Mouse (Mus musculus): ENCODE measurements around the gene Nop2. TPM values are rescaled to one million over a fixed set of nuclear protein-coding genes. Genes with fewer than 3 reads are reported as not detected.

The Nop2 gene
- polyA plus RNA-seq (2012; rRNA removed), result 6.5 and 7.8 TPM in 2 replicates

DNA sequence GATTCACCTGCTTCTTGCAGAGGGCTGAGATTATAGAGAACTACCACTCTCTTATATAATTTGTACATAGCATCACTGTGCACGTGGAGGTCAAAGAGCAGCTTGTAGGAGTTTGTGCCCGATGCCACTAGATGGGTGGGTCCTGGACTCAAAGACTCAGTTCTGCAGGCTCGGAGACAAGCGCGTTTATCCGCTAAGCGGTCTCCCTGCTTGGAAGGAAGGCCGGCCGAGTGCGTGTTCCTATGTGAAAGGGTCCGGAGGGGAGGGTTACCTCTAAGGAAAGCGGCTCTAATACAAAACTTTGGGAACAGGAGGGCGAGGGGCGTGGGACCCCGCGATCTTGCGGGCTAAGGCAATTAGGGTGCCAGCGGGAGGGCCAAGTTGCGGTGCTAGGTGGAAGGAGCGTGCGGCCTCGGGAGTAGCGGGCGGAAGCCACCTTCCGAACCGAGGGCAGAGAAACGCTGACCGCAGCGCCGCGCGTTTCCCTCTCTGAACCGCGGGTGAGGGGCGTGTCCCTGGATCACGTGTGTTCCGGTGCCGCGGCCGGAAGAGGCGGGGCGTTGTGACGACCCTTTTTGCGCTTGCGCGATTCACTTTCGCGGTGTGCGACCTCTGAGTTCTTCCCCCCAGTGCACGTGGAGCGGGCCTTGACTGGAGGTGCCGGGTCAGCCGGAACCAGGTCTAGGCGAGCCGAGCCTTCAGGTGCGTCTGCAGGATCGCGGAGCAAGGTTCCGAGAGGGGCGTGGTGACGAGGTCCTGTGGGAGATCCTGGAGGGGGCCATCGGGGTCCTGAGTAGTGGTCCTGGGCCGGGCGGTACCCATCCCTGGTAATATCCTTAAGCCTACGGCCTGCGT, at the start of gene Nop2:
TSS of gene Nop2 (plus strand) at position 608 of the 855 bp plus-strand sequence.
- Histone ChIP-seq H3K27me3 (ENCODE audit: control insufficient read depth, insufficient read depth, low read length) (no peaks in the 10 kb centered on the region), H3K4me3 (ENCODE audit: low read depth, low read length) (peak within 1 kb of the TSS; percentile 77), H3K27ac (ENCODE audit: insufficient read depth, low read depth, low read length) (peak within 1 kb of the TSS; percentile 96), H3K4me1 (ENCODE audit: control insufficient read depth, insufficient read depth, insufficient read length, low read length) (no peaks in the 10 kb centered on the region; the same call in 1 of the 2 replicates), H3K36me3 (ENCODE audit: control insufficient read depth, insufficient read depth, low read length) (peaks cover 32% of the 10 kb centered on the region)
- TF ChIP-seq CTCF (IDR thresholded peaks at IDR 0.05; ENCODE audit: extremely low read depth, insufficient read length, insufficient replicate concordance, low read depth, low read length) (no peak), POLR2A (IDR thresholded peaks at IDR 0.05; ENCODE audit: low read depth, low read length) (peak; percentile 54)
- under 1% methylated on average over 65 of the region's 66 CpGs for WGBS

DNA sequence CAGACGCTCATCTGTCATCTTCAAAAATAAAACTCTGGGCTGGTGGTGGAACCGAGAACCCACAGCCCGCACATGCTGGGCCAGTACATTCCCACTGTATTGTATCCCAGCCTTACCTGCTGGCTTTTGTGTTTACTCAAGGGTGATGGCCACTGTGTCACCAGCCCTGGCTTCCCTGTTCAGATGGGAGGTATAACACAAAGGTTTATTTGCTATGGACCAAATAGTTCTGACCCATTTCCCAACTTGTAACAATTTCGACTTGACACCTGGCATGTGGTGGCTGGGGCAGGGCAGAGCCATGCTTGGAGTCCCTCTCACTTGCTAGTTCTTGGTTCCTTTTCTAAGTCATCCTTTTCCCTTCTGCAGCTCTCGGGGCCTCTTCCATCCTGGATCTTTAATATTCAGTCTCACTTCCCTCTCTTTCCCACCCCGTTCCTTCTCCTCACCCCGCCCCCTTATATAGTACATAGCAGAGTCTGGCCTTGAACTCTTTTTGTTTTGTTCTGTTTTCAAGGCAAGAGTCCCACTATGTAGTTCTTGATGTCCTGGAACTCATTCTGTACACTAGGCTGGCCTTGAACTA, 48.8 kb upstream of the Nop2 start:
- no peak overlapping the region for H3K4me3 ChIP-seq (ENCODE audit: low read depth, low read length)
- no peaks in the 10 kb centered on the region for H3K27me3 ChIP-seq (ENCODE audit: control insufficient read depth, insufficient read depth, low read length)
- H3K27ac ChIP-seq (ENCODE audit: insufficient read depth, low read depth, low read length), result no peak overlapping the region
- peaks cover 21% of the 10 kb centered on the region for H3K4me1 ChIP-seq (ENCODE audit: control insufficient read depth, insufficient read depth, insufficient read length, low read length)
- TF ChIP-seq POLR2A (IDR thresholded peaks at IDR 0.05; ENCODE audit: low read depth, low read length) (no peak), CTCF (IDR thresholded peaks at IDR 0.05; ENCODE audit: extremely low read depth, insufficient read length, insufficient replicate concordance, low read depth, low read length) (no peak)
- 77% methylated on average over 7 of the region's 7 CpGs for WGBS
- peaks cover 24% of the 10 kb centered on the region for H3K36me3 ChIP-seq (ENCODE audit: control insufficient read depth, insufficient read depth, low read length)

- 30% methylated on average over 4 of the region's 4 CpGs for WGBS
- TF ChIP-seq CTCF (IDR thresholded peaks at IDR 0.05; ENCODE audit: extremely low read depth, insufficient read length, insufficient replicate concordance, low read depth, low read length) (peak; percentile 47; the same call in 1 of the 2 replicates), POLR2A (IDR thresholded peaks at IDR 0.05; ENCODE audit: low read depth, low read length) (no peak)
- H3K4me3 ChIP-seq (ENCODE audit: low read depth, low read length), result no peak overlapping the region
- no peaks in the 10 kb centered on the region for H3K27me3 ChIP-seq (ENCODE audit: control insufficient read depth, insufficient read depth, low read length)
- no peak overlapping the region for H3K27ac ChIP-seq (ENCODE audit: insufficient read depth, low read depth, low read length)
- peaks cover 21% of the 10 kb centered on the region for H3K36me3 ChIP-seq (ENCODE audit: control insufficient read depth, insufficient read depth, low read length)
- peaks cover 29% of the 10 kb centered on the region for H3K4me1 ChIP-seq (ENCODE audit: control insufficient read depth, insufficient read depth, insufficient read length, low read length)
These were observed 47.3 kb upstream of the Nop2 start for GRCm38 (mm10) chr6:125084424-125084823.

DNA sequence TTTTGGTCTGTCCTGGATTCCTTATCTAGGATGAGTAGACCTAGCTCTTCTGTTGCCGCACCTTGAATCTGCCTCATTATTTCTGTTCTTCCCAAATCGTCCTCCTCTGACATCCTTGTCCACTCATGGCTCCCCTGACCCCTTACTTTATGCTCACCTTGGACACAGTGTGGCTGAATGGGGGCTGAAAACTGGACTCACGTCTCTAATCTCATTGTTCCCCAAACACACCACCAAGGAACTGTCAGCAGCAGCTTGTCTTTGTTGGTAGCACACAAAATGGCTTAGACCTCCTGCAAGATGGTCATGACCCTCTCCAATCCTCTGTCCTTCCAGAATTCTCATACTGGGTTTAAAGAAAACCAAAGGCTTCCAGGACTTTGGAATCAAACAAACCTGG, 43.8 kb upstream of the Nop2 start:
- H3K4me3 ChIP-seq (ENCODE audit: low read depth, low read length), result no peak overlapping the region
- peaks cover 21% of the 10 kb centered on the region for H3K4me1 ChIP-seq (ENCODE audit: control insufficient read depth, insufficient read depth, insufficient read length, low read length)
- no peaks in the 10 kb centered on the region for H3K27me3 ChIP-seq (ENCODE audit: control insufficient read depth, insufficient read depth, low read length)
- H3K36me3 ChIP-seq (ENCODE audit: control insufficient read depth, insufficient read depth, low read length), result peaks cover 6% of the 10 kb centered on the region
- TF ChIP-seq CTCF (IDR thresholded peaks at IDR 0.05; ENCODE audit: extremely low read depth, insufficient read length, insufficient replicate concordance, low read depth, low read length), result no peak
- TF ChIP-seq POLR2A (IDR thresholded peaks at IDR 0.05; ENCODE audit: low read depth, low read length), result no peak
- peak overlapping the region; percentile 7; the same call in 1 of the 2 replicates for H3K27ac ChIP-seq (ENCODE audit: insufficient read depth, low read depth, low read length)
- WGBS, result 85% methylated on average over 3 of the region's 3 CpGs

GRCm38 (mm10) chr6:125088561-125089321, 43.0 kb upstream of the Nop2 start:
- Histone ChIP-seq H3K4me1 (ENCODE audit: control insufficient read depth, insufficient read depth, insufficient read length, low read length) (peaks cover 21% of the 10 kb centered on the region), H3K27me3 (ENCODE audit: control insufficient read depth, insufficient read depth, low read length) (no peaks in the 10 kb centered on the region), H3K27ac (ENCODE audit: insufficient read depth, low read depth, low read length) (peak overlapping the region; percentile 81), H3K4me3 (ENCODE audit: low read depth, low read length) (peak overlapping the region; percentile 33), H3K36me3 (ENCODE audit: control insufficient read depth, insufficient read depth, low read length) (peaks cover 5% of the 10 kb centered on the region)
- WGBS, result 4% methylated on average over 20 of the region's 20 CpGs
- TF ChIP-seq POLR2A (IDR thresholded peaks at IDR 0.05; ENCODE audit: low read depth, low read length), result no peak
- no peak for TF ChIP-seq CTCF (IDR thresholded peaks at IDR 0.05; ENCODE audit: extremely low read depth, insufficient read length, insufficient replicate concordance, low read depth, low read length)

DNA sequence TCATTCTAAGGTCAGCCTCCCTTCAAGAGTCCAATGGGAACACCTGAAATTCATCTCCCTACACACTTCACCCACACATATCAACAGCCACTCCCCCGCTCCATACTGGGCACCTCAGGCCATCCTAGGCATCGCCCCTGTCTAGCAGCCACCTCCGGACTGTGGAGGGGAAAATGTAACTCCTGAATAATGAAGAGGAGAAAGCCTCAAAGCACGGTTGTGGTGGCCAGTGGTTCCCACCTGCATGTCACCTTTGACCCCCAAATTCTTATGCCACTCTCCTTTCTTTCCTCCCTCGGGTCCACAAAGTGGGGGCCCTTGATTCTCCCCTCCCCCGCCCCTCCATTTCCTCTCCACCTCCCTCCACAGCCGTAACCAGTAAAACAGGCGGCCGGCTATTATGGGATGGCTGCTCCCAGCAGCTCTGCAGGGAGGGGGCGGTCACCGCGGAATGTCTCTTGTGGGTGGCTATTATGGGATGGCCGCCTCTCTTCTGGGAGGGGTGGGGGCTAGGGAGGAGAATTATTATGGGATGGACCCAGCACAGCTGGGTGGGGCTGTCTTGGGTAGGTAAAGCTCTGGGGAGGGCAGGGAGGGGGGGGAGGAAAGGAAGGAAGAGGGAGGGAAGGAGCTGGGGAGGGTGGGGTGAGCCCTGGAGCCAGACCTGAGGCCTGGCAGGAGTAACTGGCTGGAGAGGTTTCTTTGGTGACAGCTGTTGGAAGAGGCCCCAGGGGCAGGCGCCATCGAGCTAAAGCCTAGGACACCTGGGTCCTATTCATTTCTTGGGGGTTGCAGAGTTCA, 42.0 kb upstream of the Nop2 start:
- Histone ChIP-seq H3K36me3 (ENCODE audit: control insufficient read depth, insufficient read depth, low read length) (no peaks in the 10 kb centered on the region), H3K27me3 (ENCODE audit: control insufficient read depth, insufficient read depth, low read length) (no peaks in the 10 kb centered on the region), H3K4me3 (ENCODE audit: low read depth, low read length) (peak overlapping the region; percentile 36), H3K4me1 (ENCODE audit: control insufficient read depth, insufficient read depth, insufficient read length, low read length) (peaks cover 21% of the 10 kb centered on the region), H3K27ac (ENCODE audit: insufficient read depth, low read depth, low read length) (peak overlapping the region; percentile 91)
- 2% methylated on average over 15 of the region's 15 CpGs for WGBS
- TF ChIP-seq CTCF (IDR thresholded peaks at IDR 0.05; ENCODE audit: extremely low read depth, insufficient read length, insufficient replicate concordance, low read depth, low read length), result no peak
- TF ChIP-seq POLR2A (IDR thresholded peaks at IDR 0.05; ENCODE audit: low read depth, low read length), result no peak

Measured in small intestine, adult 2 months (tissue).